Mouse (Mus musculus) heart, postnatal 0 days (tissue): ENCODE results near the gene Tlx3.

Experiments
- CTCF ChIP-seq: IDR thresholded peaks from 2 replicates; pipeline ENCODE4 v1.5.1; 2016; ENCODE audit warnings: antibody characterized with exemption, control low read depth, low read depth
- EP300 ChIP-seq: IDR thresholded peaks from 2 replicates; pipeline ENCODE4 v1.6.1; 2016; ENCODE audit warnings: antibody characterized with exemption, low read depth

DNA sequence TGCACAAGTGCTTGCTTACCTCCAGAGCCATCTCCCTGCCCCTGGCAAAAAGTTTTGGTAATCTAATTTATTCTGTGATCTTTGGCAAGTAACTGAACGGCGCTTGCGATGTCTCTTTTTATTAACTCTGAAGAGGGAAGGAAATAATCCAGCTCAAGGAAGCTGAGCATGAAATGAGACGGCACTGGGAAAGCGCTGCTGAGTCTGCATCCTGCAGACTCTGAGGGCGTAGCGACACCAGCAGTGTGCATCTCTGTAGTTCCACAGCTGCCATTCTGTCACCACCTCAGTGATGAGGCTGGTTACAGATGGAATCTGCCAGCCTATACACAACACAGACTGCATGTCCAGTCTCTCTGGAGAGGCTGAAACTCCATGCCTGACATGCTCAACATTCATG is 17.4 kb upstream of the Tlx3 start:
- TF ChIP-seq CTCF (no peak), EP300 (no peak)
